Mouse (Mus musculus): ENCODE measurements around the gene Eif4a3. TPM values are rescaled to one million over a fixed set of nuclear protein-coding genes. Genes with fewer than 3 reads are reported as not detected.
A peak's percentile ranks its signal among the peaks of the same experiment; 100 is the strongest.
"Not testable (repeated sequence)": the region's sequence is repeated elsewhere in the genome, so short reads cannot be mapped to it uniquely, and the experiment has no call there.

Gene Eif4a3
- polyA plus RNA-seq, 1 experiment: 73.4 TPM

GRCm38 (mm10) chr11:119300986-119301385 is 1.1 kb upstream of the Eif4a3 start:
- no peak for TF ChIP-seq CTCF (IDR thresholded peaks at IDR 0.05; ENCODE audit: extremely low read depth, insufficient read depth, insufficient read length, insufficient replicate concordance)
- no peak for TF ChIP-seq POLR2A (IDR thresholded peaks at IDR 0.05; ENCODE audit: low read depth, low read length)
- H3K36me3 ChIP-seq (ENCODE audit: control insufficient read depth, insufficient read depth, low read length): peaks cover 8% of the 10 kb centered on the region
- no peak for DNase-seq (ENCODE audit: low read depth in 1 of 2, low spot score in 2 of 2)
- H3K4me3 ChIP-seq (ENCODE audit: extremely low read depth, insufficient read depth, insufficient read length): no peak overlapping the region
- no peaks in the 10 kb centered on the region for H3K27me3 ChIP-seq (ENCODE audit: control insufficient read depth, insufficient read depth, low read length)
- H3K27ac ChIP-seq (ENCODE audit: insufficient read depth, low read length): no peak overlapping the region
- 27% methylated on average over 2 of the region's 2 CpGs for WGBS
- H3K4me1 ChIP-seq (ENCODE audit: control insufficient read depth, insufficient read depth, insufficient read length): peaks cover 6% of the 10 kb centered on the region; the same call in 1 of the 2 replicates

DNA sequence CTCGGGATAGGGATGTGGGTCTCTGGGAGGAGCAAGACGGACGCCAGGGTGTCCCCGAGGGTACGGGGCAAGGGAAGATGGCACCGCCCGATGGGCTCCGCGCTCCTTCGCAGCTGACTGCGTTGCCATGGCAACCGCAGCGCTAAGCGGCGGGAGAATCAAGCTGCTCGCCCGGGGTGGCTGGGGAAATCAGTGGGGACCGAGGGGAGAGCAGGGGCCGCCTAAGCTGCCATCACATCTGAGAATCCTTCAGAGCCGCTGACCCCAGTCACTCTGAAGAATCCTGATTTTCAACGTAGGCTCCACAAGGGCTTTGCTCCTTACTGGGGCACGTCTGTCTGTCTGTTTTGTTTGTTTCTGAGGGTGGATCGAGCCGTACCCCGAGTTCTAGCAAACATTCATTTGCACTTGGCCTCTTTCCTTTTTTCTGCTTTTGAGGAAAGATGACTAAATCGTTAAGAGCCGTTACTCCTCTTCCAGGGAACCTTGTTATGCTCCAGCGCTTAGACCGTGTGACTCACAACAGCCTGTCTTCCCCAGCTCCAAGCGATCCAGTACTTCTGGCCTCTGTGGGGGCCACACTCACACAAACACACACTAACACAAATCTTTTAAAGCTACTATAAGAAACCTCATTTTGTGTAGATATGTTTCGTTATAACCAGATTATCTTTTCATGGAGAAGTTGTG is 502 bp upstream of the Eif4a3 start:
- TF ChIP-seq POLR2A (IDR thresholded peaks at IDR 0.05; ENCODE audit: low read depth, low read length) (no peak), CTCF (IDR thresholded peaks at IDR 0.05; ENCODE audit: extremely low read depth, insufficient read depth, insufficient read length, insufficient replicate concordance) (no peak)
- Histone ChIP-seq H3K36me3 (ENCODE audit: control insufficient read depth, insufficient read depth, low read length) (peaks cover 12% of the 10 kb centered on the region), H3K4me3 (ENCODE audit: extremely low read depth, insufficient read depth, insufficient read length) (peak overlapping the region; percentile 99), H3K27ac (ENCODE audit: insufficient read depth, low read length) (peak overlapping the region; percentile 69; the same call in 1 of the 2 replicates), H3K27me3 (ENCODE audit: control insufficient read depth, insufficient read depth, low read length) (no peaks in the 10 kb centered on the region), H3K4me1 (ENCODE audit: control insufficient read depth, insufficient read depth, insufficient read length) (peaks cover 6% of the 10 kb centered on the region; the same call in 1 of the 2 replicates)
- no peak for DNase-seq (ENCODE audit: low read depth in 1 of 2, low spot score in 2 of 2)
- WGBS: 3% methylated on average over 31 of the region's 31 CpGs

- WGBS: 12% methylated on average over 7 of the region's 7 CpGs
- Histone ChIP-seq H3K36me3 (ENCODE audit: control insufficient read depth, insufficient read depth, low read length) (peaks cover 24% of the 10 kb centered on the region), H3K4me1 (ENCODE audit: control insufficient read depth, insufficient read depth, insufficient read length) (peaks cover 6% of the 10 kb centered on the region; the same call in 1 of the 2 replicates), H3K4me3 (ENCODE audit: extremely low read depth, insufficient read depth, insufficient read length) (peak overlapping the region; percentile 99), H3K27me3 (ENCODE audit: control insufficient read depth, insufficient read depth, low read length) (no peaks in the 10 kb centered on the region), H3K27ac (ENCODE audit: insufficient read depth, low read length) (no peak overlapping the region)
- TF ChIP-seq CTCF (IDR thresholded peaks at IDR 0.05; ENCODE audit: extremely low read depth, insufficient read depth, insufficient read length, insufficient replicate concordance): no peak
- no peak for TF ChIP-seq POLR2A (IDR thresholded peaks at IDR 0.05; ENCODE audit: low read depth, low read length)
- no peak for DNase-seq (ENCODE audit: low read depth in 1 of 2, low spot score in 2 of 2)
Measured at GRCm38 (mm10) chr11:119298917-119299316, 972 bp downstream of the Eif4a3 start.

DNA sequence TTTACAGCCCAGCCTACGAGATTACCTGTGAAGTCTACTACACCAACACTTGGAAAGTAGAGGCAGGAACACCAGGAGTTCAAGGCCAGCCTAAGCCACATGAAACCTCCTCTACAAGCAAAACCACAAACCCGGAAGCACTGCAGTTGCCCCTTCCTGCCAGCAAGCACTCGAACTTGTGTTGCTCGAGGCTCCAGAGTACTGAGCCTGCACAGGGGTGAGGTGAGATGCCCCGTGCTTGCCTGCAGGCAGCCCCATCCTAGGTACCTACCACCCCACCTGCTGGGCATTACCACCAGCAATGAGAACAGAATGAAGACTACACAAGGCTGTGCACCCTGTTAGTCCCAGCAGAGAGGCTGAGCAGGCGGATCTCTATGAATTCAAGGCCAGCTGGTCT is 1.9 kb downstream of the Eif4a3 start:
- Histone ChIP-seq H3K4me1 (ENCODE audit: control insufficient read depth, insufficient read depth, insufficient read length) (peaks cover 6% of the 10 kb centered on the region; the same call in 1 of the 2 replicates), H3K27me3 (ENCODE audit: control insufficient read depth, insufficient read depth, low read length) (no peaks in the 10 kb centered on the region), H3K36me3 (ENCODE audit: control insufficient read depth, insufficient read depth, low read length) (peaks cover 33% of the 10 kb centered on the region), H3K27ac (ENCODE audit: insufficient read depth, low read length) (no peak overlapping the region), H3K4me3 (ENCODE audit: extremely low read depth, insufficient read depth, insufficient read length) (no peak overlapping the region)
- DNase-seq (ENCODE audit: low read depth in 1 of 2, low spot score in 2 of 2): no peak
- WGBS: 31% methylated on average over 6 of the region's 6 CpGs
- TF ChIP-seq POLR2A (IDR thresholded peaks at IDR 0.05; ENCODE audit: low read depth, low read length) (no peak), CTCF (IDR thresholded peaks at IDR 0.05; ENCODE audit: extremely low read depth, insufficient read depth, insufficient read length, insufficient replicate concordance) (no peak)

- WGBS: 96% methylated on average over 8 of the region's 8 CpGs
- not testable (repeated sequence) for H3K4me1 ChIP-seq (ENCODE audit: control insufficient read depth, insufficient read depth, insufficient read length); H3K27ac ChIP-seq (ENCODE audit: insufficient read depth, low read length); H3K27me3 ChIP-seq (ENCODE audit: control insufficient read depth, insufficient read depth, low read length); DNase-seq (ENCODE audit: low read depth in 1 of 2, low spot score in 2 of 2); H3K4me3 ChIP-seq (ENCODE audit: extremely low read depth, insufficient read depth, insufficient read length)
- peaks cover 60% of the 10 kb centered on the region for H3K36me3 ChIP-seq (ENCODE audit: control insufficient read depth, insufficient read depth, low read length)
Measured at GRCm38 (mm10) chr11:119292861-119293260, 7.0 kb downstream of the Eif4a3 start.

- no peak overlapping the region for H3K4me3 ChIP-seq (ENCODE audit: extremely low read depth, insufficient read depth, insufficient read length)
- H3K27ac ChIP-seq (ENCODE audit: insufficient read depth, low read length): no peak overlapping the region
- peaks cover 31% of the 10 kb centered on the region for H3K36me3 ChIP-seq (ENCODE audit: control insufficient read depth, insufficient read depth, low read length)
- TF ChIP-seq POLR2A (IDR thresholded peaks at IDR 0.05; ENCODE audit: low read depth, low read length): no peak
- TF ChIP-seq CTCF (IDR thresholded peaks at IDR 0.05; ENCODE audit: extremely low read depth, insufficient read depth, insufficient read length, insufficient replicate concordance): no peak
- 91% methylated on average over 20 of the region's 20 CpGs for WGBS
- H3K4me1 ChIP-seq (ENCODE audit: control insufficient read depth, insufficient read depth, insufficient read length): no peaks in the 10 kb centered on the region; the same call in 1 of the 2 replicates
- no peak for DNase-seq (ENCODE audit: low read depth in 1 of 2, low spot score in 2 of 2)
- H3K27me3 ChIP-seq (ENCODE audit: control insufficient read depth, insufficient read depth, low read length): no peaks in the 10 kb centered on the region
Measured at GRCm38 (mm10) chr11:119287207-119287992, 12.5 kb downstream of the Eif4a3 start.

Data from spleen, adult 2 months (tissue).